Mouse (Mus musculus) stomach, postnatal 0 days (tissue): ENCODE measurements around the gene Gpi1. TPM values are rescaled to one million over a fixed set of nuclear protein-coding genes. Genes with fewer than 3 reads are reported as not detected.

Experiments
- ATAC-seq: fragments of 200-750 bp; cut with Nextera tagmentation; 2 replicates; pipeline ENCODE4 v1.8.0; 2017; ENCODE audit not compliant: low FRiP score, low TSS enrichment
- DNase-seq: peaks from one replicate; pipeline ENCODE4 v3.0.0-alpha.2; 2016; ENCODE audit warnings: low spot score
- H3K27ac ChIP-seq: fragments of 300-500 bp; sonication (generic); replicated peaks from 2 replicates; pipeline ENCODE4 v1.5.1; 2014; ENCODE audit warnings: mild to moderate bottlenecking, control low read depth
- H3K27me3 ChIP-seq: fragments of 300-500 bp; sonication (generic); 2 replicates; pipeline ENCODE4 v1.6.1; 2014; ENCODE audit warnings: low read length; ENCODE audit not compliant: control insufficient read depth, insufficient read depth
- H3K36me3 ChIP-seq: fragments of 300-500 bp; sonication (generic); 2 replicates; pipeline ENCODE4 v1.6.1; 2014; ENCODE audit warnings: low read length, mixed read lengths; ENCODE audit not compliant: control insufficient read depth, insufficient read depth
- H3K4me1 ChIP-seq: fragments of 300-500 bp; sonication (generic); replicated peaks from 2 replicates; pipeline ENCODE4 v1.6.1; 2014; ENCODE audit warnings: antibody characterized with exemption; ENCODE audit not compliant: control insufficient read depth, insufficient read depth
- H3K4me2 ChIP-seq: fragments of 300-500 bp; sonication (generic); replicated peaks from 2 replicates; pipeline ENCODE4 v1.6.1; 2014; ENCODE audit warnings: low read depth, mild to moderate bottlenecking, control low read depth, moderate library complexity
- H3K4me3 ChIP-seq: fragments of 300-500 bp; sonication (generic); 2 replicates; pipeline ENCODE4 v1.5.1; 2014; ENCODE audit warnings: low read depth, low read length, control low read depth
- H3K9ac ChIP-seq: fragments of 300-500 bp; sonication (generic); 2 replicates; pipeline ENCODE4 v1.6.1; 2014; ENCODE audit warnings: mild to moderate bottlenecking, low read length, control low read depth, mixed read lengths
- H3K9me3 ChIP-seq: fragments of 300-500 bp; sonication (generic); 2 replicates; pipeline ENCODE4 v1.6.1; 2016; ENCODE audit warnings: low read length; ENCODE audit not compliant: control insufficient read depth
- CTCF ChIP-seq: IDR thresholded peaks from 2 replicates; pipeline ENCODE4 v1.5.1; 2016; ENCODE audit warnings: antibody characterized with exemption, low read depth, mild to moderate bottlenecking, moderate library complexity
- EP300 ChIP-seq: optimal IDR thresholded peaks from 2 replicates; pipeline ENCODE3; 2016; ENCODE audit warnings: antibody characterized with exemption
- WGBS: fragments of 180-500 bp; shearing (Covaris S2); extraction: QIAGEN DNeasy Blood & Tissue Kit; methylation state at CpG from one replicate; pipeline ENCODE4 v1.1.7; 2014; 5-methylcytosine and 5-hydroxymethylcytosine counted together
- polyA plus RNA-seq: library from polyadenylated mRNA; unstranded; fragments of >200 nt; fragmentation: Nextera tagmentation; extraction: Ambion mirVana; gene quantifications from 2 replicates; pipeline ENCODE4 v1.2.1, GENCODE M21; 2015

The Gpi1 gene
- polyA plus RNA-seq, 1 experiment from 2014 or later: 235 TPM

DNA sequence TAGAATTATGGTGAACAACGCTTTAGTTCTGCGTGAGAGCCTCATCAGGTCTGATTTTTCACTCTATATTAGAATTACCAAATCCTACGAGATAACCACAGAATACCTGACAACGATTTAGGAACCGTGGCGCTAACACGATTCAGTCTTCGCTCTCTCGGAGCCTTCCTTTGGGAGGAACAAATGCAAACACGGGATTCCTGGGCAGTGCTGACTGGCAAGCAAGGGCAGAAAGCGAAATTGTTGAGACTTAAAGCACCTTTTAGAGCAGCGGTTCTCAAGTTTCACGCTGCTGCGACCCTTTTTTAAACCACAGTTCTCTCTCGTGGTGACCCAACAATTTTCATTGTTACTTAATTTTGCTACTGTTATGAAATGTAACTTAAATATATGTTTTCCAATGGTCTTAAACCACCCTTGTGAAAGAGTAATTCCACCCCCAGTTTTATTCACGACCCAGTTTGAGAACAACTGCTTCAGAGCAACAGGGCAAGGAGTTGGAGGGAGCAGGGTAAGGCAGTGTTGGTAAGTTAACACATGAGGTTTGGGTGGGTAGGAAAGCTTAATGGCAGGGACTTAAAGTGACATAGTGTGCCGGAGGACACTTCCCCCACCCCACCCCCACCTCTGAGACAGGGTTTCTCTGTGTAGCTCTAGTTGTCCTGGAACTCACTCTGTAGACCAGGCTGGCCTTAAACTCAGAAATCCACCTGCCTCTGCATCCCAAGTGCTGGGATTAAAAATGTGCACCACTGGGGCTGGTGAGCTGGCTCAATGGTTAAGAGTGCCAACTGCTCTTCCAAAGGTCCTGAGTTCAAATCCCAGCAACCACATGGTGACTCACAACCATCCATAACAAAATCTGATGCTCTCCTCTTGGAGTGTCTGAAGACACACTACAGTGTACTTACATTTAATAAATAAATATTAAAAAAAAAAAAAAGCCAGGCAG lies 4.8 kb upstream of the Gpi1 start:
- peak overlapping the region; percentile 89 for H3K27ac ChIP-seq
- peak overlapping the region; percentile 43 for H3K4me3 ChIP-seq
- H3K4me1 ChIP-seq: no peaks in the 10 kb centered on the region
- under 1% methylated on average over 17 of the region's 17 CpGs for WGBS
- H3K36me3 ChIP-seq: peaks cover 18% of the 10 kb centered on the region
- H3K9me3 ChIP-seq: no peaks in the 10 kb centered on the region
- H3K4me2 ChIP-seq: peak overlapping the region; percentile 57
- no peak for TF ChIP-seq EP300
- TF ChIP-seq CTCF: no peak
- ATAC-seq (no peak), DNase-seq (peak; percentile 33)
- H3K9ac ChIP-seq: peak overlapping the region; percentile 14
- no peaks in the 10 kb centered on the region for H3K27me3 ChIP-seq

DNA sequence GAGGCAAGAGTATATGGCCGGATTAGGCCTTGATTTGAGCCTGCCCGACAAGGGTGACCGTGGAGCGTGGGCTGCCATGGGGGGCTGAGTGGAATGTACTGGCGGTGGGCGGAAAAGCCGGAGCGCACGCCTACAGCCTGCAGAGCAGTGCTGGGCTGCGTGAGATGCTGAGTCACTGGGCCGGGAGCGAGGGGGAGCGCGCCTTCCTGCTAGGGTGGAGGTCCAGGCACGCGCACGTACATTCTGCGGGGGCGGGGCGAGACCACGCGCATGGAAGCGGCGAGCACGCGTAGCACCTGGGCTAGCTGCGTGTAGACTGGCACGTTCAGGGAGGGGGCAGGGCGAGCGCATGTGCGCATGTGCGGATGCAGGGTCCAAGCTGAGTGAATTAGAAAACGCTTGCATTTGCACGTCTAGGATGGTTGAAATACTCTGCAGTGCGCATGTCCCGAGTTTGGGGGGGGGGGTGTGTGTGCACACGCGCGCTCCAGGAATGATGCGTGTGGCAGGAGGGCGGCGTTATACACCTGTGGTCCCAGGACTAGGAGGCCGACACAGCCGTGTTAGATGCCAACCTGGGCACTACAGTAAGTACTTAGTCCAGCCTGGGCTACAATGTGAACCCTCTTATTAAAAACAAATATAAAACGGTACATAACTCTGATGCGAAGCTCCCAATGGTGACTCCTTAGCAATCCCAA lies 3.9 kb upstream of the Gpi1 start:
- peak overlapping the region; percentile 43 for H3K4me3 ChIP-seq
- DNase-seq: peak; percentile 99
- WGBS: under 1% methylated on average over 46 of the region's 46 CpGs
- H3K27me3 ChIP-seq: no peaks in the 10 kb centered on the region
- peaks cover 14% of the 10 kb centered on the region for H3K36me3 ChIP-seq
- peak overlapping the region; percentile 61 for H3K9ac ChIP-seq
- no peaks in the 10 kb centered on the region for H3K9me3 ChIP-seq
- peak overlapping the region; percentile 89 for H3K27ac ChIP-seq
- TF ChIP-seq CTCF: peak; percentile 20; the same call in 1 of the 2 replicates
- TF ChIP-seq EP300: no peak
- ATAC-seq: peak; percentile 94
- H3K4me2 ChIP-seq: peak overlapping the region; percentile 57
- H3K4me1 ChIP-seq: no peaks in the 10 kb centered on the region

DNA sequence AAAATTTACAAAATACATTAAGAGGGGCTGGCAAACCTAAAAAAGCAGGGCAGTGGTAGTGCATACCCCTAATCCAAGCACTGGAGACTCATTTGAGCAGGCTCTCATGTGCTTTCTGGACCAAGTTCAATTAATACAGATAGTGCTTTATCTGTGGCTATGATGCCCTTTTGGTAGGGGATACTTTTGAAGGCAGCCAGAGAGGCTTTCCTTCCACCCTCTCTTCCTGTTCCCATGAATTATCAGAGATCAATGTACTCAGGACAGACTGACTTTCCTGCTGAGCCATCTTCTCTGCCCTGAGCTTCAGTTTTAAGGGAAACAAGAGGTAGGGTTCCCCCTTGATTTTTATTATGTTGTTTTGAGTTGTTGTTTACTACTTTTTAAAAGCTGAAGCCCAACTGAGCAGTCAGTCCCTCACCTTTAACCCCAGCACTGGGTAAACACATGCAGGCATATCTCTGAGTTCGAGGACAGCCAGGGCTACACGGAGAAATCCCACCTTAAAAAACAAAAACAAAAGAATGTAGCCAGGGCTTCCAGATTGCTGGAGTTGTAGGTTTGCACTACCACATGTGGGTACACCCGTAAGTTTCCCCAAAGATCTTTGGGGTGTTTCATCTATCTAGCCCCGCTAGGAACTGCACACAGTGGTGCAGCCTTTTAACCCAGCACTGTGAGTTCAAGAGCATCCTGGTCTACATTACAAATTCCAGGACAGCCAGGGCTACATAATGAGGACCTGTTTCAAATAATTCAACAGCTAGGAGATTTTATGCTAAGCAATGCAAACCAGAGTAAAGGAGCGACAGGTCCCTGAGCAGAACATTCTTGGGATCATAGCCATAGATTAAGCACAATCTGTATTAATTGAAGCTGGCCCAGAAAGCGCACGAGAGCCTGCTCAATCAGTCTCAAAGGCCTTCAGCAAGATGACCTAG lies 2.9 kb upstream of the Gpi1 start:
- 36% methylated on average over 7 of the region's 7 CpGs for WGBS
- Histone ChIP-seq H3K36me3 (peaks cover 9% of the 10 kb centered on the region), H3K9me3 (no peaks in the 10 kb centered on the region), H3K9ac (peak overlapping the region; percentile 61), H3K27ac (peak overlapping the region; percentile 89), H3K4me2 (peak overlapping the region; percentile 57), H3K27me3 (no peaks in the 10 kb centered on the region), H3K4me3 (peak overlapping the region; percentile 43), H3K4me1 (no peaks in the 10 kb centered on the region)
- TF ChIP-seq CTCF (no peak), EP300 (no peak)
- ATAC-seq (no peak), DNase-seq (no peak)

DNA sequence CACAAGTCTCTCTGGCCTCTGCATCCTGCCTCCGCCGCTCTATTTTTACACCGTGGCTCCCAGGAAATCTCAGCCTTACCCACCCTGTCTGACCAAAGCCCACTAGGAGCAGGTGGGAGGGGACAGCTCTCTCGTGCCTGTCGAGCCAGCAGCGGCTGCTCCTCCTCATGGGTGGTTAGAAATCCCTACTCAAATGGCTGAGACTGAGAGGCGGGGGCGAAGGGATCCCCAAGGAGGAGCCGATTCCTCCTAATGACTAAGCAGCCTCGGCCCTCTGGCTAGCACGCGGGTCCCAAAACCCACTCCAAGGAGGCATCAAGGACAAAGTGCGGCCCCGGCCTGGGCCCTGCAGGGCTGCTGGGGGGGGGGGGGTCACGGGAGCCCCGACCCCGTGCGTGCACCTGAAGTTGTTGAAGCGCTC lies 435 bp downstream of the Gpi1 start:
- Histone ChIP-seq H3K27ac (peak overlapping the region; percentile 90), H3K27me3 (no peaks in the 10 kb centered on the region), H3K9me3 (no peaks in the 10 kb centered on the region), H3K4me1 (0 out of 2 replicates have a peak, but pooled peaks cover 3% of the 10 kb centered on the region), H3K4me3 (peak overlapping the region; percentile 77), H3K4me2 (peak overlapping the region; percentile 80), H3K36me3 (peaks cover 10% of the 10 kb centered on the region), H3K9ac (peak overlapping the region; percentile 82)
- WGBS: 0% methylated on average over 14 of the region's 19 CpGs
- TF ChIP-seq EP300 (no peak), CTCF (no peak)
- ATAC-seq: peak; percentile 1
- peak; percentile 59 for DNase-seq

DNA sequence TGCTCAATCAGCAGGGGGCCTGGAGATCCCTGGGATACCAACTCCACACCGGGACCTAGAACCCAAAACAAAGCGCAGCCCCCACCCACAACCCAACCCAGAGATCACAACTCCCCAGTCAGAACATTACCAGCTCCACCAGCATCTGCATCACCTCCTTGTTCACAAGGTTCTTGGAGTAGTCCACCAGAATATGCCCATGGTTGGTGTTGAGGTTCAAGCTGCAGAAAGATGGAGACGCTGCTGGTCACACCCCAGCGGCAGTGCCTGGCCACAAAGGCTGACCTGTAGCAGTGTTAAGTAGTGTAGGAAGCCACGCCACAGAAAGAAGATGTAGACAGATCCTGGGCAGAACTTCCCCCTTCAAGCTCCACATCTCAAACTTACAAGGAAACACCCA lies 983 bp downstream of the Gpi1 start:
- Histone ChIP-seq H3K9me3 (no peaks in the 10 kb centered on the region), H3K36me3 (peaks cover 10% of the 10 kb centered on the region), H3K27ac (peak overlapping the region; percentile 90; the same call in 1 of the 2 replicates), H3K4me2 (peak overlapping the region; percentile 80), H3K4me1 (0 out of 2 replicates have a peak, but pooled peaks cover 3% of the 10 kb centered on the region), H3K9ac (peak overlapping the region; percentile 82), H3K27me3 (no peaks in the 10 kb centered on the region), H3K4me3 (peak overlapping the region; percentile 77)
- DNase-seq: no peak
- WGBS: 19% methylated on average over 5 of the region's 5 CpGs
- TF ChIP-seq CTCF (no peak), EP300 (no peak)
- ATAC-seq: no peak
